Mouse (Mus musculus) midbrain, embryonic 11.5 days (tissue): ENCODE data around the gene Dnah6. TPM values are rescaled to one million over a fixed set of nuclear protein-coding genes. Genes with fewer than 3 reads are reported as not detected.

Experiments used
- polyA plus RNA-seq: library from polyadenylated mRNA; unstranded; fragments of >200 nt; fragmentation: Nextera tagmentation; extraction: Ambion mirVana; gene quantifications from 2 replicates; pipeline ENCODE4 v1.2.1, GENCODE M21; 2014

Gene Dnah6
- polyA plus RNA-seq, 1 experiment from 2014 or later: 0.05 TPM

Other genes with a start within 250 kb of the Dnah6 start
- 172 and 175 TPM in 2 replicates for gene Suclg1, start 26.7 kb upstream of the Dnah6 start, polyA plus RNA-seq
- gene 4931417E11Rik, start 248.0 kb upstream of the Dnah6 start, polyA plus RNA-seq: not detected in 2 replicates